ENCODE assay signal across 25 mouse cellular contexts in genomic region chr6:4612431-4612830, GRCm38 (mm10). TPM values are rescaled to one million over a fixed set of nuclear protein-coding genes. Genes with fewer than 3 reads are reported as not detected.
DNase-seq lines count a peak whose midpoint lies in the region; ATAC-seq and TF ChIP-seq lines count a peak whose summit lies in the region.
"Had no signal": no experiment of that assay in that cellular context is flagged by ENCODE, and none has a peak within 500 bp of the region (broad histone marks: within the 10 kb centered on the region; RNA-seq: fewer than 3 reads in every experiment).

No protein-coding gene starts in this region.

- H3K4me3 ChIP-seq in intestine, postnatal 0 days (ENCODE audit: low read depth, low read length), result no peak overlapping the region
- H3K4me3 ChIP-seq in intestine, embryonic 15.5 days (replicated peaks), result no peak overlapping the region
- H3K4me3 ChIP-seq: embryonic facial prominence, embryonic 10.5 days; embryonic facial prominence, embryonic 12.5 days; forebrain, embryonic 13.5 days; forebrain, embryonic 15.5 days had no signal

- no peak overlapping the region for H3K9ac ChIP-seq in intestine, postnatal 0 days (ENCODE audit: low read depth, low read length)
- H3K9ac ChIP-seq in intestine, embryonic 15.5 days, result no peak overlapping the region
- H3K9ac ChIP-seq: embryonic facial prominence, embryonic 12.5 days; forebrain, embryonic 13.5 days; forebrain, embryonic 15.5 days; forebrain, postnatal 0 days had no signal

- TF ChIP-seq CTCF in intestine, postnatal 0 days (IDR thresholded peaks at IDR 0.05; ENCODE audit: low read depth), result no peak

- no peaks in the 10 kb centered on the region for H3K9me3 ChIP-seq in intestine, postnatal 0 days (ENCODE audit: control insufficient read depth)
- no peaks in the 10 kb centered on the region for H3K9me3 ChIP-seq in intestine, embryonic 15.5 days
- H3K9me3 ChIP-seq: embryonic facial prominence, embryonic 12.5 days; forebrain, embryonic 13.5 days; forebrain, embryonic 15.5 days; G1E had no signal

- H3K27me3 ChIP-seq in intestine, postnatal 0 days (replicated peaks; ENCODE audit: control insufficient read depth, insufficient read depth, low read length), result no peaks in the 10 kb centered on the region
- H3K27me3 ChIP-seq in intestine, embryonic 15.5 days (replicated peaks), result no peaks in the 10 kb centered on the region
- H3K27me3 ChIP-seq: CH12.LX; embryonic facial prominence, embryonic 12.5 days; forebrain, embryonic 13.5 days; forebrain, embryonic 15.5 days; Patski had no signal

- H3K4me2 ChIP-seq in intestine, postnatal 0 days (replicated peaks; ENCODE audit: low read depth), result no peak overlapping the region
- no peak overlapping the region for H3K4me2 ChIP-seq in intestine, embryonic 15.5 days (replicated peaks)
- H3K4me2 ChIP-seq: embryonic facial prominence, embryonic 12.5 days; forebrain, embryonic 13.5 days; forebrain, embryonic 15.5 days had no signal

- peak; percentile 52 for DNase-seq in large intestine, adult 2 months (ENCODE audit: low read depth, low spot score)
- DNase-seq in right cerebral cortex, postnatal 10 days (ENCODE audit: low spot score in 2 of 2), result no peak
- no peak for DNase-seq in spleen, postnatal 14 days (ENCODE audit: low spot score in 2 of 2)
- DNase-seq in adrenal gland, adult (ENCODE audit: inconsistent age in 2 of 2, low spot score in 1 of 2), result no peak
- DNase-seq: adrenal gland, adult 2 months; adrenal gland, postnatal 10 days; adrenal gland, postnatal 25 days; cerebellum, adult 11 months; cerebellum, adult 18-20 months; cerebellum, adult 9-10 months; cerebellum, postnatal 10 days; cerebellum, postnatal 25 days; forebrain, postnatal 0 days had no signal

- ATAC-seq in intestine, postnatal 0 days, result peak; percentile 57; the same call in 1 of the 2 replicates
- no peak for ATAC-seq in intestine, embryonic 15.5 days
- peak; percentile 51 for ATAC-seq in megakaryocyte progenitor cell, adult 5-6 weeks (replicated peaks; ENCODE audit: poor library complexity)
- ATAC-seq: activated CD4-positive, CD25-positive, alpha-beta regulatory T cell, adult 4 months; CD4-positive, CD25-positive, alpha-beta regulatory T cell, adult 4 months; forebrain, embryonic 13.5 days; forebrain, embryonic 15.5 days; forebrain, postnatal 0 days; Patski had no signal

- H3K27ac ChIP-seq in intestine, postnatal 0 days (ENCODE audit: low read depth, low read length), result no peak overlapping the region
- H3K27ac ChIP-seq in intestine, embryonic 15.5 days, result no peak overlapping the region
- H3K27ac ChIP-seq: embryonic facial prominence, embryonic 10.5 days; embryonic facial prominence, embryonic 12.5 days; forebrain, embryonic 13.5 days; forebrain, embryonic 15.5 days had no signal

- peaks cover 8% of the 10 kb centered on the region; the same call in 1 of the 2 replicates for H3K36me3 ChIP-seq in intestine, postnatal 0 days (ENCODE audit: control insufficient read depth, insufficient read depth)
- peaks cover 3% of the 10 kb centered on the region for H3K36me3 ChIP-seq in intestine, embryonic 15.5 days

- 67% methylated on average over 7 of the region's 7 CpGs for WGBS in intestine, postnatal 0 days
- WGBS in intestine, embryonic 15.5 days, result 80% methylated on average over 7 of the region's 7 CpGs
- WGBS in large intestine, adult 2 months, result 51% methylated on average over 7 of the region's 7 CpGs

- H3K4me1 ChIP-seq in intestine, postnatal 0 days (replicated peaks; ENCODE audit: control insufficient read depth, insufficient read depth, low read length), result no peaks in the 10 kb centered on the region
- no peaks in the 10 kb centered on the region for H3K4me1 ChIP-seq in intestine, embryonic 15.5 days (replicated peaks)
- H3K4me1 ChIP-seq: forebrain, embryonic 13.5 days; forebrain, embryonic 15.5 days had no signal

RNA-seq across cellular contexts. Expression of gene Casd1, which starts 11.8 kb away (rescaled TPM):
- 12.0 and 12.1 TPM in 2 replicates for polyA plus RNA-seq in intestine, postnatal 0 days (2015; fragmentation: Nextera tagmentation; extraction: Ambion mirVana)
- 20.3 and 22.7 TPM in 2 replicates for polyA plus RNA-seq in intestine, embryonic 15.5 days (2015; fragmentation: Nextera tagmentation; extraction: Ambion mirVana)
- 8.2 and 8.6 TPM in 2 replicates for polyA plus RNA-seq in large intestine, adult 2 months (2012; rRNA removed)
- total RNA-seq in megakaryocyte progenitor cell, adult 5-6 weeks (2015), result 33.1 and 42.9 TPM in 2 replicates
- 53.3 and 62.2 TPM in 2 replicates for total RNA-seq in megakaryocyte progenitor cell, adult 5-6 weeks (2017)
